Mouse (Mus musculus) MEL (cell line): Measurements from ENCODE around the gene Ttc21b. TPM values are rescaled to one million over a fixed set of nuclear protein-coding genes. Genes with fewer than 3 reads are reported as not detected.

ENCODE experiments used
- polyA plus RNA-seq, 2 experiments: library from polyadenylated mRNA; stranded (reverse) in 1 of 2; unstranded in 1 of 2; fragments of >175 nt in 1 of 2; fragments of >200 nt in 1 of 2; gene quantifications; 2 replicates each; pipeline versions ENCODE4 v1.2.1 to v1.2.4; 2012; ENCODE audit warnings: low replicate concordance in 2 of 2, low read depth in 1 of 2; ENCODE audit not compliant: insufficient read length in 2 of 2, insufficient read depth in 1 of 2, missing spikeins in 1 of 2
- total RNA-seq: library from RNA; depleted of rRNA; stranded (reverse); fragments of 300-350 nt; gene quantifications from 2 replicates; pipeline ENCODE4 v1.2.3, GENCODE M21; 2012; rRNA removed

Ttc21b gene
- total and polyA plus RNA-seq, 3 experiments, result not detected

Other genes starting within 250 kb of the Ttc21b start
- not detected in 2 replicates for gene Galnt3, start 131.6 kb downstream of the Ttc21b start, total RNA-seq
- gene Galnt3, start 131.6 kb downstream of the Ttc21b start, polyA plus RNA-seq, result not detected
- gene Scn1a, start 184.2 kb upstream of the Ttc21b start, total RNA-seq, result not detected in 2 replicates
- gene Scn1a, start 184.2 kb upstream of the Ttc21b start, polyA plus RNA-seq, result not detected